Mouse (Mus musculus) frontal cortex, postnatal 10 days (tissue): ENCODE results near the gene Slfnl1.

Experiments used
- DNase-seq, 2 experiments: peaks; one replicate each; pipeline ENCODE4 v3.0.0; 2022; ENCODE audit warnings: low spot score in 2 of 2, mixed read lengths in 1 of 2

Slfnl1 gene

DNA sequence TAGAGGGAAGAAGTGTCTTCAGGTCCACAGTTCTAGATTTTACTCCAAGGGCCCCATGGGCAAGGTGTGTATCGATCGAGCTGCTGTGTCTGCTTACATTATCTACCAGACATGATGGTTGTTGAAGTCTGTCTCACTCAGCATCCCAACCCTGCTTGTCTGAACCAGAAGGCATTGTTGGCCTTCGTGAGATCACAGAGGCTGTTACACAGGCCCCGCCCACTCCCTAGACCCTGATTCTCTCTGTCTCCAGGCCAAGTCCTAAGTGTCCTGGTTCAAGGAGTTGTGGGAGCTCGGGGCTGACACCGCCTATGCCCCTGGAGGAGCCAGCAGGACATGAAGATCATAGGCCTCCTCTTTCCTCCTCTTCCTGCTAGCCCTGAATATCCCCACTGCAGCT is at the start of gene Slfnl1:
Slfnl1 (plus strand) TSS at position 246 of the 400 bp plus-strand sequence.
- no peak for DNase-seq

DNA sequence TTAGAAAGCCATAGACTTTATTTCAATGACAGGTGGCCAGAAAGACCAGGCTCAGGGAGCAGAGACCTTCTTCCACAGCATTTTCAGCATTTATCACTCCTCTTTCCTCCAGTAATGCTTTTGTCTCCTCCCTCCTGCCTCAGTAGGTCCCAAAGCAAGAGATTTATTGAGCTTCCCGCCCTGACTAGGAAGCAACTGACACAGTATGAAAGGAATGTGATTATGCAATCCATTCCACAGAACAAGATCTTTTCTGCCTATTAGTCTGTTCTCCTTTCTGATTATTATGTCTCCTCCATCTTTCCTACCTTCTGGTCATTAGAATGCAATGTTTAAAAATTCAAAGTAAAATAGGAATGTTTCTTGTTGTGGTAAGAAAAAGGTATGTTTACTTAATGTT is 44.3 kb upstream of the Slfnl1 start:
- DNase-seq: no peak

DNA sequence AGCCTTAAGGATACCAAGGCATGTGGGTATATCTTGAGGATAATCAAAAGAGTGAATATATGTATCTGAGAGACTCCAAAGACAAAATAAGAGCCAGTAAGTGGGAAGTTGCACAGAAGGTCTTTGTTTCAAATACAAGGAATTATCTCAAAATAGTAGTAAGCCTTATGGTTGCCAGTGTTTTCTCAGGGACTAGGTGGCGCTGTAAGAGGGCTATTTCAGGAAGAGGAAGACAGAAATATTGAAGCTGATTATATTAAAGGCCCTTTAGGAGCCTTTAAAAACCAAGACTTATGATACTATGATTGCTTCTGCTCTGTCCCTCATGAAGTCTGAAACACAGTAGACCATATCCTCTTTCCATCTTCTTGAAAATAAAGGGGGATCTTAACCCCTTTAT is 25.1 kb upstream of the Slfnl1 start:
- DNase-seq: no peak

DNA sequence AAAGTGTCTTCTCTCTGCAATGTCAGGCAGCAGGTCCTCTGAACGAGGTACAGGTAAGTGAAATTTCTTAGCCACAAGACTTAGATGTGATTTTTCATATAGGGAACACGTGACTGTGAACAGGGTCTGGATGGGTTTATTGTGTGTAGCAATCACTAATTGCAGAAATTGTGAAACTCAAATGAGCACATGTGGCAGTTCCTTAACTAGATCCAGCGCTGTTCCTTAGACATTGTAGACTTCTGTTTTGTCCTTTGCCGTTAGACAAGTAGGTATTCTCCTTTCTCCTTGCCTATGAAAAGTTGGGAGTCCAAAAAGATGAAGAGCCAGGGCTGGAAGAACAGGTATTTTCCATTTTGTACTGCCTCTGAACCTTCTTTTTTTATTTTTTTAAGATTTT is 20.8 kb upstream of the Slfnl1 start:
- DNase-seq: no peak

DNA sequence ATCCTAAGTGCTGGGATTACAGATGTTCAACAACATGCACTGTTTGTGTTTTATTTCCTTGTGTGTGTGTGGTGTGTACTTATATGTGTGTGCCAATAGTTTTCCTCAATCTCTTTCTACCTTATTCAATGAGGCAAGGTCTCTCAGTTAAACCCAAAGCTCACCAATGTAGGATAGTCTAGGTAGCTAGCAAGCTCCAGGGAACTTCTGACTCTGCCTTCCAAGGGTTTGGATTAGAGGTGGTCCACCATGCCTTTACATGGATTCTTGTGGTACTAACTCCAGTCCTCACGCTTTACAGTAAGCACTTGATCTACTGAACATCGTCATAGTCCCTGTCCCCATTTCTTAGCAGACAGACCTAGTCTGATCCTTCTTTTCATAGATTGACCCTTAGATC is 17.7 kb upstream of the Slfnl1 start:
- DNase-seq: no peak

DNA sequence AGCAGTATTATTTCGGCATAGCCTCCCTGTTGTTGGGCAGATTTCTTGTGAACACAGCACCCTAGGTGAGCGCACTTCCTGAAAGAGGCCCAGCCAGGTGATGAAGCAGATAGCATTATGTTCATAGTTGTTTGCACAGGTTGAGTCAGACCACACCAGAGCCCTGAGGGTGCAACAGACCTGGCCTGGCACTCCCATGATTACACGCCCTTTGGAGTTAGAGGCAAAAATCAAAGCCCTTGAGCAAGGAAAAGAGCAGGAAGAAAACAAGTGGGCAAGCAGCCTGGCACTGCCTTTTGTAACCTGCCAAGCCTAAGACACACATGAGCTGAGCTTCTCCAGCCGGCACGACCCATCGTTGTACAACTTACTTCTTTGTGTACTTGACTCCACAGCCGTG is 15.5 kb upstream of the Slfnl1 start:
- no peak for DNase-seq

DNA sequence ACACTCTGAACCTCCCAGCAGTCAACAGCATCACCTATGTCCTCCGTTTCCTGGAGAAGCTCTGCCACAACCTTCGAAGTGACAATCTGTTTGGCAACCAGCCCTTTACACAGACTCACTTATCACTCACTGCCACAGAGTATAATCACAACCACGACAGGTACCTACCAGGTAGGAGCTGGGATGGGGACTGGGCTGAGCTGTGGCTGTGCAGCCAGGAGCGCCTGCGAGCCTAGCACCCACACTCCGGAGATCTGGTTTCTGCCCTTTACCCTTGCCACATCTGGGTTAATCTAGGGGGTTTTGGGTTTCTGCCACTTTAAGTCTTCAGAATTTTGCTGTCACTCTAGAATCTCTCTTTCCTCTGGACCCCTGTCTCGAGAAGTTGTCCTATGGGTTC is 15.1 kb upstream of the Slfnl1 start:
- no peak for DNase-seq

DNA sequence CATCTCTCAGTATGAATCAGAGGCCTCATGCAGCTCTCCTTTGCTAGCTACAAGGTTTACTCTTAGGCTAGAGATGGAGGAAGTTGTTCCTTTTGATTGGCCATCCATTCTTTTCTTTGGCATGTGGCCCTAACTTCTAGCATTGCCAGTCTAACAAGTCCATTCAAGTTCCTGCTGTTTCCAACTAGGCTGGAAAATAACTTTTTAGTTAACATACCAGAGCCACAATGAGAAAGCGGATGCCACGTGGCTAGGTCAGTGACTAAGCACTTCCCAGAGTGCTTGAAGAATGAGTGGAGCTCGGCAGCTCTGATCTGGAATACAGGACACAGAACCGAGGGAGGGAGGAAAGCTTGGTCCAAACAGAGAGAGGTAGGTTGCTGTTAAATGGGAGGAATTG is 14.7 kb upstream of the Slfnl1 start:
- no peak for DNase-seq

DNA sequence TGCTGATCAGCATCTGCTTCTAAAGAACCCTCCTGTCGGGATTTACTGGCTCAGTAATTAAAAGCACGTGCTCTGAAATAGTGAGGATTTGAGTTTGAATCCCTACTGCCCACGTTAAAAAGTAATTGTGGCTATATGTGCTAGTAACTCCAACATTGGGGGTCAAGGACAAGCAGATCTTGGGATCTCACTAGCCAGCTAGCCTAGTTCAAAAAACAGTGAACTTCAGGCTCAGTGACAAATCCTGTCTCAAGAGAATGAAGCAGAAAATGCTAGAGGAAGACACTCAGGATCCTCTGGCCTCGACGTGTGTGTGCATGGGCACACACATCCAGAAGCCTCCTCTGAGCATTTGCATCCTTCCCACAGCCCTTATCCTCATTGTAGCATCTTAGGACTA is 10.3 kb upstream of the Slfnl1 start:
- DNase-seq: no peak

DNA sequence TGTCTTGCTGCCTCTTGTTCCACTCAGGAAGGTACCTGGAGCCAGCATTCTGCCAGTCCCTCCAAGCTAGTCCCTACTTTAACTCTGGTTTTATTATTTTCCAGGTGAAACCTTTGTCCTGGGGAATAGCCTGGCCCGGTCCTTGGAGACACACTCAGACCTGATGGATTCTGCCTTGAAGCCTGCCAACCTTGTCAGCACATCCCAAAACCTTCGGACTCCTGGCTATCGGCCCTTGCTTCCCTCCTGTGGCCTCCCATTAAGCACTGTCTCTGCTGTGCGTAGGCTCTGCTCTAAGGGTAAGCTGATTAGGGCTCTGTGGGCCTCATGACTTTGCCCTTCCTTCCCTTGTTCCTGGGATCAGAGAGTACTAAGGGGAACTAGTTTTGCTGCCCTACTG is 9.7 kb upstream of the Slfnl1 start:
- no peak for DNase-seq

DNA sequence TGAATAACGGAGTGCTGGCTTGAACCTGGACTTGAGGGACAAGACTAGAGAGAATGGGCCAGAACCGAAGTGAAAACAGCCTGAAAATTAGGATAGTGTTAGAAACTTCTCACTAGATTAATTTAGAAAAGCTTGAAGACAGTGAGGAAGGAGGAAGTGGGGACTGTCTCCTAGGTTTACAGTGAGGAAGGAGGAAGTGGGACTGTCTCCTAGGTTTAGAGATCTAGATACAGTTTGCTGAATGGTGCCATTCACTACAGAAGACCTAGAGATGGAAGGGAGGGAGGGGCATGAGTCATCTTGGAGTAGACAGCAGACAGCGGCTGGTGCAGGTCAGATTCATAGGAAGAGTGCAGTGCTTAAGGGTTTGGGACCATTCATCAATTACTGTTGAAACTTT is 8.9 kb upstream of the Slfnl1 start:
- DNase-seq: no peak

DNA sequence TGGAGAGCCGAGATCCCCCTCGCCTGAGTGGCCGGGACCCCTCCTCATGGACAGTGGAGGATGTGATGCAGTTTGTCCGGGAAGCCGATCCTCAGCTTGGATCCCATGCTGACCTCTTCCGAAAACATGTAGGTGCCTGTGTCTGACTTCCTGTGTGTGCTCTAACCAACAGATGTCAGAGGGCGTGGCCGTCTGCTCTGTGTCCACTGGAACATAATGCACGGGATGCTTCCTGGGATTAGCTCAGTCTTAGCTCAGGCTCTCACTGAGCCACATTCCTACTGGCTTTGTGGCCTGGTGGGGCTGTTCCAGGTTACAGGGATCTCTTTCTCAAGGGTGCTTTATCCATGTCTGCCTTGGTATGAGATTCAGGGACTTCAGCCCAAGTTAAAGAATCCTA is 3.9 kb upstream of the Slfnl1 start:
- no peak for DNase-seq

DNA sequence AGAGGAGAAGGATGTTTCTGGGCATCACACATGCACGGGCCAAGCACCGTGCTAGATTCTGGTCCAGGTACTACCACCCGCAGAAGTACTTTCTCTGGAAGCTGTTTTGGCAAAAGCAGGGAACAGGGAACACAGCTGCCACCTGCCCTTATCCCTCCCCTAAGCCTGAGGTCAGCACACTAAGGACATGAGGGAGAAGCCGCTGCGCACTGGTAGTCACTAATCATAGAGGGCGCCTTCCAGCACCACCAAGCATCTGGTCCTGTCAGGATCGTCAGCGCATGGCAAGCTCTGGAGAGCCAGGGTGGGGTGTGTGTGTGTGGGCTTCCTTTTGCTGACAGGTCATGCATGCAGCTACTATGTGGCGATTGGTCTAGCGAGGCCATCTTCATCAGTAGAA is 6.6 kb downstream of the Slfnl1 start:
- no peak for DNase-seq

DNA sequence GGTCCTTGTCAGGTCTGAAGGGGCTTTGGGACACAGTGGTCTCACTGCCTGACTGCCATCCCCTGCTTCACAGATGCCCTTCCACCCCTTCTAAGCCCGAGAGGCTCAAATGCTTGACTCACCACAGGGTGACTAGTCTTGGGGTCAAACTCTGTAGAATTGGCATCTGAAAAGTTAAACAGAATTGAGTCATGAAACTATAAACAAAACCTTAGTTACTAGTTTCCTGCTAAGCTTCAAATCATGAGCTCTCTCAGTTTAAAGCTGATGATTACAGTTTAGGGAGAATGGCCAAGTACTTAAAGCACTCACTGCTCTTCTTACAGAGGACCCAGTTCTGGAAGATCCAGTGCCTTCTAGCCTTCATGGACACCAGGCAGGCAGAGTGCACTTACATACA is 12.9 kb downstream of the Slfnl1 start:
- DNase-seq: no peak

DNA sequence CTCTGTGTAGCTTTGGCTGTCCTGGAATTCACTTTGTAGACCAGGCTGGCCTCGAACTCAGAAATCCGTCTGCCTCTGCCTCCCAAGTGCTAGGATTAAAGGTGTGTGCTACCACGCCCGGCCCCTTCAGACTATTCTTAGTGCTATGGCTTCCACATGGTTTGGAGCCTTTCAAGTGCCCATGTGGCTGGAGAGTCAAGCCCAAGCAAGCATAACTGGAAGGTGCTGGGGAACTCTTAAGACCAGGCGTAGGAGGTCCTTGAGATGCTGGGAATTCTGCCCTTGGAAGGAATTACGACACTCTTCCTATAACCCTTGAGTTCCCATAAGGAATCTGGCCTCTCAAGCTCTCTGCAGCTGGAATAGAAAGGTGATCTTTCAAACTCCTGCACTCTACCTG is 24.6 kb downstream of the Slfnl1 start:
- no peak for DNase-seq

DNA sequence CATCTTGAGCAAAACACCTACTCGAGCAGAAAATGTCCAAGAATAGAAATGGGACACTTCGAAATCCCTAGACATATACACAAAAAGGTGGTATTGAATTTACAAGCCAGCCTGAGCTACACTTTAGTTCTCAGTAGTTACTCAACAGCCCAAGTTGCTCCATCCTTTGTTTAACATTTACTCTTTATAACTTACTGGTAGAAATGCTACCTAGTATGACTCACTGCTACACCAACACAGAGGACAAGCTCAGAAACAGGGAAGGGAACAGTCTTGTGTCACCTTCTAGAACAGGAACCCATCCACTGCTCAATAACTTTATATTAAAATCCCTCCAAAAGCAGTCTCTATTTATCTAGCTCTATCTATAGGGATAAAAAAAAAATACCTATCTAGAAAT is 33.7 kb downstream of the Slfnl1 start:
- DNase-seq: no peak

DNA sequence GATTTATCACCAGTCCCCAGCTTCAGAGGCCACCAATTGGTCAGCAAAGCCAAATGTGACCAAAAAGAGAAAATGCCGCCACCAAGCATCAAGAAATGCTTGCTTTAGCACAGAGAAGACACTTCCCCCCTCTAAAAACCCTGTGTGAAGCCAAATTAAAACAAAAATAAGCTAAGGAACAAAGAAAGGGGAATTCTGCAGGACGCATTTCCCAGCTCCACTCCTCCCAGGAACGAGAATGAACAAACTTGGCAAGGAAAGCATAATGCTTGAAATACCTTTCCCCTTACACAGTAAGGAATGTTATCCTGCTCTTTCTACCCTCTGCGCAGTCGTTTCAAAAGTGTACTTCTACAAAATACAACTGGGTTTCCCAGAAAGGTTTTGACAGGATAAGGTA is 36.0 kb downstream of the Slfnl1 start:
- DNase-seq: no peak

DNA sequence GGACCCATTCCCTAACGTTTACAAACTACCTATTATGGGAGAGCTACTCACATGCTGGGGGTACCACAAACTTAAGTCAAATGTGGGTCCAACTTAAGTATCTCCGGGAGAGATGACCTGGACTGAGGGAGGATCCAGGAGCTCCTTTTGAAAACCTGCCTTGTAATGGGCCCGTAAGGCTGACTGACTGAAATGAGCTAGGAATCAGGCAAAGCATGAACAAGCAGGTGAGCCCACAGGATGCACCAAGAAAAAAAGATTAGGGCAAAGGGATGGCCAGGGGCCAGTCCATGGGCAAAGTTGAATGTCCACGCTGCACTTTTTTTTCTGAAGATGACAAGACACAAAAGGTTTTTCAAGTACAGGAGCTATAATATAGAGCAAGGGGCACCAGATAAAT is 37.0 kb downstream of the Slfnl1 start:
- DNase-seq: peak in 1 of 2 experiments; percentile 21

DNA sequence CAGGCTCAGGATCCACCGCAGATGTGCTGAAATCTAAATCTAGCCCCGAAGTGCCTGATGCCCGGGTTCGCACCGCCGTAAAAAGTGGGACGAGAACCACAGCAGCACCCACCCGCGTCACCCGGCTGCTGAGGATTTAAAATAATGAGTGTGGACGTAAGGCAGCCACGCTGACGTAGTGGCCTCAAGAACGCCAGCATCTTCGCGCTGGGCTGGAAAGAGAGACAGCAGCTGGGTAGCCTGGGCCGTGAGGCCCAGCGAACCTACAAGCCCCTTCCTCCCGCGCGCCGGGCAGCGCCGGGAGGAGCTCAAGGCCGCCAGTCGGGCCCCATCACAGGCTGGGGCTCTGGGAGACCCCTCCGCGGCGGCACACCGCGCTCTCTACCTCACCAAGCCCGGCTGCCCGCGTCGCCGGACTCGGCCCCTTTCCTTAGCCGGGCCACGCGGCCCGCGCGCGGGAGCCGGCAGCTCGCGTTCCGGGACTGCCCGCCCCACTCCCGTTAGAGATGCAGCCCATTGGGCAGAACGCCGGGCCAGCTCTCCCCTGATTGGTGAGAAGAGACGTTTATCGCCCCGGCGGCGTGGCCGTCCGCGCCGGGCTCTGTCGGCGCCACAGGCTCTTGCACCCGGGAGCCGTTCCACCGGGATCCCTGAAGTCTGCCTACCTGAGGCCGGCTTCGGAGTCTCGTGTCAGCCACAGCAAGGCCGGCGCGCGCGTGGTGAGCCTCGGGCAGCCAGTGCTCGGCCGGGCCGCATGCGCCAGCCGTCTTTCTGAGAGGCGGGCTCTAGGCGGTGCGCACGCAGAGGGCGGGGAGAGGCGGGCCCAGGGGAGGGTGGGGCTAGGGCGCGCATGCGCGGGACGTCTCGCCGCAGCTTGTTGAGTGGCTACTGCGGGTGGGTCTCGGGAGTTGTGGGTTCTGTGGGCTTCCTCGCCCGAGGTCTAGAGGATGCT is 37.7 kb downstream of the Slfnl1 start, which contains the start of gene Ctps:
Ctps (minus strand) TSS at position 791 of the 952 bp plus-strand sequence.
- DNase-seq: peak; percentile 87 to 94

DNA sequence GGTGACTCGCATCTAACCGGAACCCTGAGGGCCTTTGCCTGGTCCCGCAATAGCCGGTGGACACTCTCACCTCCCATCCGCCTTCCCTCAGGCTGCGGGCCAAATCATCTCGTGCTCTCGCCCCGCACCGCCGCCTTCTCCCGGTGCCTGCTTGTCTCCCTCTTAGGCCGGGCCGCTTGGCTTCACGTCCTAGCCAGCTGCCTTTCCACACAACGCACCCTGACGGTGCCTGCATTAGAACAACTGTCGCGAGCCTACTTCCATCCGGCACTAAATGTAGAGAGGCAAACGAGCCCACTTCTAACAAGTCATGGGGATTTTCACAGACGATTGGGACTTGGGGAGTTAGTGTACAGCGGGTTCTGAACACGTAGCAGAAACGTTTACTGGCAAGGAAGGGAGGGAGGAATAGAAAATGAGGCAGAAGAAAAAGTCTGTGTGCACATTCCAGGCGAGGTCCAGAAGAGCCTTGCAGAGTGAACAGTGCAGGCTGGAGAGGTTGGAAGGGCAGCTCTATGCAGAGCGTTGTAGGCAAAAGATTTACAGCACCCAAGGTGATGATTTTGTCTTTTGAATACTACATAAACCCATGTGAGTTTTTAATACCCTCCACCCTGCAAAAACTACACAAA is 38.5 kb downstream of the Slfnl1 start:
- DNase-seq: no peak

DNA sequence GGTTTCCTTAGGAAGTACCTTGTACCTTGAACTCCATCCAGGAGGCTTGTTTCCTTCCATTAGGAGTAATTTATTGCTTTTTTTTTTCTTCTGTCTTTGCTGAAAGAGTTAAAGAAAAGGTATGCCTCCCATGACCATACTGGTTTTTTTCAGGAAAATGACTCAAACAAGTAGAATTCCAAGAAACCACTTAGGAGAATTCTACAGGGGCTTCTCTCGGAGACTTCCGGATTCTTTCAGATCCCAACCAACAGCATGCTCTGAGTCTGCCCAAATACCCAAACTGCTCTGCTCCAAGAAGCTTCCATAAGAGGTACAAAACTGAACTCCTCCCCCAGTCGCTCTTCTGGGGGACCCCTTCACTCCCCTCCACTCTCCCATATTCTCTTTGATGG is 39.0 kb downstream of the Slfnl1 start:
- no peak for DNase-seq

DNA sequence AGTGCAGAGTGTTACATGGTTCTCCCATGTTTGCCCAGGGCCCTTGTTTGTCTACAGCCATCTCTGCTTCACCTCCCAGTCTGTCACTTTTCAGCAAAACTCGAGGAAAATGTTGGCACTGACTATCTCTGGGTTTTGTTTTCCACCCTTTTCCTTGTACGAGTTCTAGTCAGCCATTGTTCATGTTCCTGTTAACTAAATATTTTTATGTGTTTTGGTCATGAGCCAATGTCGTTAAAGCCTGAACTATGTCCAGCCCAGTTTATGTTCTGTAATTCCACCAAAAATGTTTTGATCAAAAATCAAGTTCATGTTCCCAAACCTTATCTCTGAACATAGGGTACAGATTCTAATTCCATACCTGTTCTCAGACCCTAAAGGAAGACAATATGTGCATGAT is 39.7 kb downstream of the Slfnl1 start:
- DNase-seq: no peak

DNA sequence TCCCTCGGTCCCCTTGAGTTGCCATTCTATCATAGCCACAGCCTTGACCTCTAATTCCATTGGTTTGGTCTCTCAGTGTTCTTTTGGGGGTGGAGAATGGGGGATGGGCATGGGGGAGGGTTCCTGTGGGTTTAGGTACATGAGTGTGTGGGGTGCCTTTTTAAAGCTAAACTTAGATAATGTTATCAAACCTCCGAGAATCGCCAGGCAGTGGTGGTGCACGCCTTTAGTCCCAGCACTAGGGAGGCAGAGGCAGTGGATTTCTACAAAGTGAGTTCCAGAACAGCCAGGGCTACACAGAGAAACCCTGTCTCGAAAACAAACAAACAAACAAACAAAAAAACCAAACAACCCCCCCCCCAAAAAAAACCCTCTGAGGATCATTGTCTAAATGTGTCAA is 48.9 kb downstream of the Slfnl1 start:
- no peak for DNase-seq
